Mouse (Mus musculus): ENCODE data around the gene Glg1.

DNA sequence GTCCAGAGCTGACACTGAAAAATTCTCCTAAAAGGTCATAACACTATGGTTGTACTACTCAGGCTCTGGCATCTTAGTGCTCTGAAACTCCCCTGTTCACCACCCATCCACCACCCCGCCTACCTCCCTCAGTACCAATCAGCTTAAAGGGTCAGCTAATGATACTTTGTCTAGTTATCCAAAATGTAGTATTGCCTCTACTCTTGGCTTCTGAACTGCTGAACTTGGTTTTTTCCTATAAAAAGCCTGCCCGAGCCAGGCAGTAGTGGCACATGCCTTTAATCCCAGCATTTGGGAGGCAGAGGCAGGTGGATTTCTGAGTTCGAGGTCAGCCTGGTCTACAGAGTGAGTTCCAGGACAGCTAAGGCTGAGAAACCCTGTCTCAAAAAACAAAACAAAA lies 45.3 kb upstream of the Glg1 start:
- TF ChIP-seq CTCF (IDR thresholded peaks at IDR 0.05; ENCODE audit: insufficient read depth, low read depth, low read length) (no peak), POLR2A (IDR thresholded peaks at IDR 0.05; ENCODE audit: insufficient read depth, low read depth, low read length) (no peak)
